Mouse (Mus musculus) mammary gland, adult 2 months (tissue): ENCODE data around the gene Gm7980. TPM values are rescaled to one million over a fixed set of nuclear protein-coding genes. Genes with fewer than 3 reads are reported as not detected.

Experiments
- polyA plus RNA-seq: library from polyadenylated mRNA; depleted of rRNA; stranded (reverse); fragments of >200 nt; gene quantifications from 2 replicates; pipeline ENCODE4 v1.2.3, GENCODE M21; 2012; ENCODE audit warnings: low replicate concordance; rRNA removed

The Gm7980 gene
- not detected in 2 replicates for polyA plus RNA-seq

GRCm38 (mm10) chr14:41907190-41907589 lies at the start of gene Gm7980:
Gene Gm7980, minus strand, starts transcription at chr14:41907290.

GRCm38 (mm10) chr14:41943695-41944094 lies 36.6 kb upstream of the Gm7980 start, which contains the start of gene 1700024B05Rik:
Gene 1700024B05Rik, plus strand, starts transcription at chr14:41943995.

GRCm38 (mm10) chr14:41924649-41925048 lies 17.6 kb upstream of the Gm7980 start, which contains the start of gene 1700049E17Rik1:
Gene 1700049E17Rik1, plus strand, starts transcription at chr14:41924949.

Other genes with a start within 250 kb of the Gm7980 start
- not detected in 2 replicates for gene Gm8068, start 205.4 kb downstream of the Gm7980 start, polyA plus RNA-seq
- gene Gm7929, start 156.7 kb downstream of the Gm7980 start, polyA plus RNA-seq: not detected in 2 replicates
- gene Gm47189, start 134.8 kb downstream of the Gm7980 start, polyA plus RNA-seq: not detected in 2 replicates
- not detected in 2 replicates for gene 1700049E17Rik1, start 17.7 kb upstream of the Gm7980 start, polyA plus RNA-seq
- gene 1700024B05Rik, start 36.7 kb upstream of the Gm7980 start, polyA plus RNA-seq: not detected in 2 replicates
- gene Gm6401, start 60.6 kb upstream of the Gm7980 start, polyA plus RNA-seq: not detected in 2 replicates
- gene Gm3543, start 76.0 kb upstream of the Gm7980 start, polyA plus RNA-seq: not detected in 2 replicates
- not detected in 2 replicates for gene Gm7951, start 210.1 kb upstream of the Gm7980 start, polyA plus RNA-seq